Mouse (Mus musculus): ENCODE measurements around the gene Sprr2j-ps.

GRCm38 (mm10) chr3:92429323-92429722 lies 11.4 kb downstream of the Sprr2j-ps start, which contains the start of gene Gm9774:
- TF ChIP-seq CHD2 (IDR thresholded peaks at IDR 0.05; ENCODE audit: low read depth, low read length) (no peak), ZC3H11A (IDR thresholded peaks at IDR 0.05; ENCODE audit: borderline replicate concordance, low read depth, low read length) (no peak), MAFK (IDR thresholded peaks at IDR 0.05; ENCODE audit: insufficient read depth, low read depth, low read length) (no peak), ZNF384 (IDR thresholded peaks at IDR 0.05; ENCODE audit: low read depth, low read length) (no peak), HCFC1 (IDR thresholded peaks at IDR 0.05; ENCODE audit: borderline replicate concordance, insufficient read depth, low read length) (no peak)
